Mouse (Mus musculus): ENCODE results near the gene Gm10375.
"Not testable (repeated sequence)": the region's sequence is repeated elsewhere in the genome, so short reads cannot be mapped to it uniquely, and the experiment has no call there.

Gene Gm10375

GRCm38 (mm10) chr14:43607913-43608312 lies at the start of gene Gm10375:
Gene Gm10375 (minus strand): TSS chr14:43608013.
- DNase-seq, result not testable (repeated sequence)

DNA sequence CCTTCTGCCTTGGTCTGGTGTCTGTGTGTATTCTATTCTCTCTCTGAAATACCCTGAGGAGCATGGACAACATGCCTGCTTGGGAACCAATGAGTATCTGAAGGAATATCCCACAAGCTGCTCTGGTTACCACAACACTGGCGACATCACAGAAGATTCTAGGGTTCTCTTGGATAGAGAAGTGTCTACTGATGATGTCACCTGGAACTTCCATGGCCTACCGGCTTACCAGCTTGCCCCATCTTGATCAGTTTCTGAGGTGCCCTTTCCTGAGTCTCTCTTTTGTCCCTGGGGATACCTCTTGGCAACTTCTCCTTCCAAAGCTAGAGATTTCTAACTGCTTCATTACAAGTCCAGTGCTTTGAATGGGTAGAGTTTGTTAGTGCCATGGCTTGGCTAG lies 28.8 kb downstream of the Gm10375 start, which contains the start of gene Gm17654:
TSS of gene Gm17654 (minus strand) at position 101 of the 400 bp plus-strand sequence.
- DNase-seq, result not testable (repeated sequence)

DNA sequence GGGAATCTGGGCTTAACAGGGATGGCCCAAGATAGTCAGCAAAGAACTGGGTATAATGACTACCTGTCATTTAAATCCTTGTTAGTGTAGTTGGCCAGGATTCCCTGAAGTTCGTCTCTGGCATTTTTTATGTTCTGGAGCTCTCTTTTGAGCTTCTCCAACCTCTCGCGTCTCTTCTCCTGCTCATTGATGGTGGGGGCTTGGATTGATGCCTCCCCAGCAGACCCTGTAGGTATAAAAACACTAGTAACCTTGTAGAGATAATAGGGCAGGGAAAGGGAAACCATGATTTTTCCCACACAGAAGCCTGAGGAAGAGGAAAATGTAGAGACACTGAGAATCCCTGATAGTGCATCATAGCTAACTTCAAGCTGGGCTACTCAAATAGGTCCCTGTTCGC lies 29.8 kb downstream of the Gm10375 start:
- not testable (repeated sequence) for DNase-seq

All from kidney, adult 11 months (tissue).